16 mouse cellular contexts compared by ENCODE assay signal in the genomic region with DNA sequence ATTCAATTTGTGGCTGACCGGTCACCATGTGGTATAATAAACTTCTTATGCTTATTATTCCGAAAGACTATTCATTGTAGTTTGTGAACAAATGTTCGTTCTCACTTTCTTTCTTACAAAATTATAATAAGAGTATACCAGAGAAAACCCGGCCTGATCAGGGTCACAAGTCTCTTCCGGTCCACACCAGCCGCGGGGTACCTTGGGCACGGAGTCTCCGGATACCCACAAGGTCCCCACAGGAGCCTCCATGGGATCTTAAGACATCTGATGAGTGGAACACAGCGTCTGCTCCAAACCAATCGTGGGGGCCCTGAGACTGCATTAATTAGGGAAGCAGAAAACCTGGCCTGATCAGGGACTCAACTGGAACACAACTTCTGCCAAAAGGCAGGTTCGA.
"Had no signal": no experiment of that assay in that cellular context is flagged by ENCODE, and none has a peak within 500 bp of the region (broad histone marks: within the 10 kb centered on the region; RNA-seq: fewer than 3 reads in every experiment).

No protein-coding gene starts in this region.

- H3K4me3 ChIP-seq: neural tube, embryonic 13.5 days; neural tube, embryonic 15.5 days; stomach, embryonic 15.5 days had no signal

- H3K4me1 ChIP-seq: neural tube, embryonic 13.5 days; neural tube, embryonic 15.5 days; stomach, embryonic 15.5 days had no signal

- DNase-seq: retina, postnatal 1 day; right cerebral cortex, adult 18-20 months; right cerebral cortex, postnatal 14 days; right cerebral cortex, postnatal 25 days; right cerebral cortex, postnatal 4 days; spleen, adult 18-20 months; thymus, adult 18-20 months; thymus, adult 2 months; thymus, postnatal 14 days; thymus, postnatal 25 days; thymus, postnatal 36 days; thymus, postnatal 4 days had no signal

- H3K9me3 ChIP-seq: neural tube, embryonic 13.5 days; neural tube, embryonic 15.5 days; stomach, embryonic 15.5 days had no signal

- H3K36me3 ChIP-seq: neural tube, embryonic 13.5 days; neural tube, embryonic 15.5 days; stomach, embryonic 15.5 days had no signal

- H3K27me3 ChIP-seq: neural tube, embryonic 13.5 days; neural tube, embryonic 15.5 days; stomach, embryonic 15.5 days had no signal

- H3K27ac ChIP-seq: neural tube, embryonic 13.5 days; neural tube, embryonic 15.5 days; stomach, embryonic 15.5 days; stomach, postnatal 0 days had no signal
